Mouse (Mus musculus): ENCODE measurements at regions not wholly inside any gene's neighbourhood (a gene's known extent, or its start where the extent isn't known, plus 50 kb on each side); places are given as distances from the start of the nearest gene placed in this dataset.

- TF ChIP-seq POLR2A (IDR thresholded peaks at IDR 0.05; ENCODE audit: low read depth, low read length) (no peak), CTCF (IDR thresholded peaks at IDR 0.05; ENCODE audit: borderline replicate concordance, insufficient read depth, low read length) (no peak)
Measured at GRCm38 (mm10) chr7:136397101-136397500, 497.3 kb upstream of the Mgmt start.

All from embryonic fibroblast, embryonic 13.5 days (primary cell).